In genomic region chr11:58604688-58605087, GRCm38 (mm10) we compare ENCODE assay signal across 27 mouse cellular contexts. TPM values are rescaled to one million over a fixed set of nuclear protein-coding genes. Genes with fewer than 3 reads are reported as not detected.
"Had no signal": no experiment of that assay in that cellular context is flagged by ENCODE, and none has a peak within 500 bp of the region (broad histone marks: within the 10 kb centered on the region; RNA-seq: fewer than 3 reads in every experiment).

No protein-coding gene starts in this region.

- ATAC-seq: hindbrain, postnatal 0 days; inflammation-experienced regulatory T-cells, adult 6 months; lung, postnatal 0 days; midbrain, embryonic 16.5 days had no signal

- DNase-seq: kidney, adult 18-20 months; kidney, postnatal 25 days; lung, embryonic 14.5 days; retina, postnatal 1 day; right cerebral cortex, postnatal 25 days; thymus, postnatal 25 days had no signal

- H3K36me3 ChIP-seq: midbrain, embryonic 12.5 days; neural tube, embryonic 13.5 days had no signal

- H3K4me3 ChIP-seq: midbrain, embryonic 12.5 days; myocyte; neural tube, embryonic 13.5 days had no signal

- H3K27ac ChIP-seq: hindbrain, postnatal 0 days; kidney, postnatal 0 days; liver, embryonic 14.5 days; midbrain, embryonic 12.5 days; neural tube, embryonic 13.5 days had no signal

- H3K27me3 ChIP-seq: midbrain, embryonic 12.5 days; neural tube, embryonic 13.5 days had no signal

- H3K9ac ChIP-seq: liver, embryonic 14.5 days; lung, embryonic 14.5 days; midbrain, embryonic 12.5 days; neural tube, embryonic 13.5 days had no signal

- H3K4me1 ChIP-seq: midbrain, embryonic 12.5 days; neural tube, embryonic 13.5 days had no signal

- H3K4me2 ChIP-seq: lung, embryonic 14.5 days; midbrain, embryonic 12.5 days; neural tube, embryonic 13.5 days had no signal

- H3K9me3 ChIP-seq: midbrain, embryonic 12.5 days; neural tube, embryonic 13.5 days had no signal

RNA-seq across cellular contexts. Expression of gene Olfr324, which starts 9.8 kb away (rescaled TPM):
- total RNA-seq: layer of hippocampus, postnatal 14 days; left cerebral cortex, adult 8-10 months; left cerebral cortex, postnatal 25 days; megakaryocyte-erythroid progenitor cell, adult 5-6 weeks; monocyte, adult 5-6 weeks; neutrophil, adult 5-6 weeks had no signal
- polyA plus RNA-seq: inflammation-experienced regulatory T-cells, adult 6 months; intestine, embryonic 16.5 days; kidney, embryonic 14.5 days; kidney, postnatal 0 days; limb, embryonic 11.5 days; limb, embryonic 14.5 days; liver, embryonic 14.5 days; lung, embryonic 14.5 days; lung, postnatal 0 days; midbrain, embryonic 12.5 days; myocyte; neural tube, embryonic 13.5 days; spleen, adult 2 months; thymus, postnatal 0 days had no signal

RNA-seq across cellular contexts. Expression of gene 2210407C18Rik, which starts 11.2 kb away (rescaled TPM):
- total RNA-seq: hindbrain, postnatal 0 days; layer of hippocampus, postnatal 14 days; left cerebral cortex, adult 8-10 months; left cerebral cortex, postnatal 25 days; megakaryocyte-erythroid progenitor cell, adult 5-6 weeks; monocyte, adult 5-6 weeks; neutrophil, adult 5-6 weeks had no signal
- polyA plus RNA-seq: hindbrain, postnatal 0 days; inflammation-experienced regulatory T-cells, adult 6 months; kidney, embryonic 14.5 days; kidney, postnatal 0 days; limb, embryonic 11.5 days; limb, embryonic 14.5 days; liver, embryonic 14.5 days; lung, embryonic 14.5 days; lung, postnatal 0 days; midbrain, embryonic 12.5 days; midbrain, embryonic 16.5 days; myocyte; neural tube, embryonic 13.5 days; spleen, adult 2 months had no signal

RNA-seq across cellular contexts. Expression of gene Olfr323, which starts 25.6 kb away (rescaled TPM):
- total RNA-seq: hindbrain, postnatal 0 days; layer of hippocampus, postnatal 14 days; left cerebral cortex, adult 8-10 months; left cerebral cortex, postnatal 25 days; megakaryocyte-erythroid progenitor cell, adult 5-6 weeks; monocyte, adult 5-6 weeks; neutrophil, adult 5-6 weeks had no signal
- polyA plus RNA-seq: hindbrain, postnatal 0 days; inflammation-experienced regulatory T-cells, adult 6 months; intestine, embryonic 16.5 days; kidney, embryonic 14.5 days; kidney, postnatal 0 days; limb, embryonic 11.5 days; limb, embryonic 14.5 days; liver, embryonic 14.5 days; lung, embryonic 14.5 days; lung, postnatal 0 days; midbrain, embryonic 12.5 days; midbrain, embryonic 16.5 days; myocyte; neural tube, embryonic 13.5 days; spleen, adult 2 months; thymus, postnatal 0 days had no signal

RNA-seq across cellular contexts. Expression of gene Olfr325, which starts 27.2 kb away (rescaled TPM):
- total RNA-seq: hindbrain, postnatal 0 days; layer of hippocampus, postnatal 14 days; left cerebral cortex, adult 8-10 months; left cerebral cortex, postnatal 25 days; megakaryocyte-erythroid progenitor cell, adult 5-6 weeks; monocyte, adult 5-6 weeks; neutrophil, adult 5-6 weeks had no signal
- polyA plus RNA-seq: hindbrain, postnatal 0 days; inflammation-experienced regulatory T-cells, adult 6 months; intestine, embryonic 16.5 days; kidney, embryonic 14.5 days; kidney, postnatal 0 days; limb, embryonic 11.5 days; limb, embryonic 14.5 days; liver, embryonic 14.5 days; lung, embryonic 14.5 days; lung, postnatal 0 days; midbrain, embryonic 12.5 days; midbrain, embryonic 16.5 days; myocyte; neural tube, embryonic 13.5 days; spleen, adult 2 months; thymus, postnatal 0 days had no signal

RNA-seq across cellular contexts. Expression of gene Olfr224, which starts 34.3 kb away (rescaled TPM):
- total RNA-seq: hindbrain, postnatal 0 days; layer of hippocampus, postnatal 14 days; left cerebral cortex, adult 8-10 months; left cerebral cortex, postnatal 25 days; megakaryocyte-erythroid progenitor cell, adult 5-6 weeks; monocyte, adult 5-6 weeks; neutrophil, adult 5-6 weeks had no signal
- polyA plus RNA-seq: intestine, embryonic 16.5 days; kidney, embryonic 14.5 days; kidney, postnatal 0 days; limb, embryonic 11.5 days; liver, embryonic 14.5 days; lung, embryonic 14.5 days; lung, postnatal 0 days; midbrain, embryonic 12.5 days; midbrain, embryonic 16.5 days; myocyte; spleen, adult 2 months; thymus, postnatal 0 days had no signal
